Mouse (Mus musculus) heart, embryonic 15.5 days (tissue): ENCODE results near the gene Armc9. TPM values are rescaled to one million over a fixed set of nuclear protein-coding genes. Genes with fewer than 3 reads are reported as not detected.

Experiments used
- ATAC-seq: fragments of 200-750 bp; cut with Nextera tagmentation; replicated peaks from 2 replicates; pipeline ENCODE4 v1.8.0; 2017; ENCODE audit warnings: low read depth, moderate TSS enrichment; ENCODE audit not compliant: insufficient number of reproducible peaks, insufficient read depth, low FRiP score
- H3K27ac ChIP-seq: fragments of 300-500 bp; sonication (generic); 2 replicates; pipeline ENCODE4 v1.5.1; 2015; ENCODE audit warnings: mild to moderate bottlenecking, inconsistent platforms
- H3K27me3 ChIP-seq: fragments of 300-500 bp; sonication (generic); 2 replicates; pipeline ENCODE4 v1.6.1; 2015; ENCODE audit warnings: inconsistent platforms
- H3K36me3 ChIP-seq: fragments of 300-500 bp; sonication (generic); 2 replicates; pipeline ENCODE4 v1.6.1; 2015; ENCODE audit warnings: mild to moderate bottlenecking, inconsistent platforms
- H3K4me1 ChIP-seq: fragments of 300-500 bp; sonication (generic); replicated peaks from 2 replicates; pipeline ENCODE4 v1.6.1; 2015; ENCODE audit warnings: inconsistent platforms
- H3K4me2 ChIP-seq: fragments of 300-500 bp; sonication (generic); 2 replicates; pipeline ENCODE4 v1.6.1; 2015; ENCODE audit warnings: inconsistent platforms, mild to moderate bottlenecking, moderate library complexity
- H3K4me3 ChIP-seq: fragments of 300-500 bp; sonication (generic); 2 replicates; pipeline ENCODE4 v1.5.1; 2015; ENCODE audit warnings: mild to moderate bottlenecking, inconsistent platforms
- H3K9ac ChIP-seq: fragments of 300-500 bp; sonication (generic); 2 replicates; pipeline ENCODE4 v1.6.1; 2015; ENCODE audit warnings: mild to moderate bottlenecking, inconsistent platforms
- H3K9me3 ChIP-seq: fragments of 300-500 bp; sonication (generic); replicated peaks from 2 replicates; pipeline ENCODE4 v1.6.1; 2016; ENCODE audit warnings: inconsistent platforms
- WGBS: fragments of 180-500 bp; shearing (Covaris S2); methylation state at CpG from one replicate; pipeline ENCODE4 v1.1.7; 2015; ENCODE audit warnings: mixed read lengths; 5-methylcytosine and 5-hydroxymethylcytosine counted together
- polyA plus RNA-seq: library from polyadenylated mRNA; unstranded; fragments of >200 nt; fragmentation: Nextera tagmentation; extraction: Ambion mirVana; gene quantifications from 2 replicates; pipeline ENCODE4 v1.2.1, GENCODE M21; 2015

Gene Armc9
- polyA plus RNA-seq, result 9.1 and 15.0 TPM in 2 replicates

- Histone ChIP-seq H3K9ac (peak within 1 kb of the TSS; percentile 78), H3K36me3 (no peaks in the 10 kb centered on the region), H3K4me3 (peak within 1 kb of the TSS; percentile 97), H3K27ac (peak within 1 kb of the TSS; percentile 85), H3K27me3 (no peaks in the 10 kb centered on the region), H3K4me2 (peak within 1 kb of the TSS; percentile 93), H3K4me1 (peaks cover 14% of the 10 kb centered on the region), H3K9me3 (no peaks in the 10 kb centered on the region)
- ATAC-seq, result peak; percentile 100
- 4% methylated on average over 40 of the region's 40 CpGs for WGBS
These were observed at the start of gene Armc9 for GRCm38 (mm10) chr1:86154133-86154823. Armc9 (plus strand) TSS chr1:86154780.

GRCm38 (mm10) chr1:86105054-86105453, 49.5 kb upstream of the Armc9 start:
- H3K4me2 ChIP-seq, result no peak overlapping the region
- no peak overlapping the region for H3K9ac ChIP-seq
- no peaks in the 10 kb centered on the region for H3K9me3 ChIP-seq
- no peaks in the 10 kb centered on the region for H3K4me1 ChIP-seq
- H3K36me3 ChIP-seq, result peaks cover 1% of the 10 kb centered on the region
- WGBS, result 100% methylated on average over 1 of the region's 1 CpGs
- H3K27ac ChIP-seq, result no peak overlapping the region
- no peak for ATAC-seq
- H3K27me3 ChIP-seq, result no peaks in the 10 kb centered on the region
- H3K4me3 ChIP-seq, result no peak overlapping the region

GRCm38 (mm10) chr1:86111779-86112178, 42.8 kb upstream of the Armc9 start, which contains the start of gene Htr2b:
Htr2b (minus strand) TSS chr1:86111970.
- Histone ChIP-seq H3K9me3 (no peaks in the 10 kb centered on the region), H3K4me1 (no peaks in the 10 kb centered on the region), H3K4me2 (no peak within 1 kb of the TSS), H3K9ac (no peak within 1 kb of the TSS), H3K27me3 (no peaks in the 10 kb centered on the region), H3K27ac (no peak within 1 kb of the TSS), H3K4me3 (no peak within 1 kb of the TSS), H3K36me3 (peaks cover 4% of the 10 kb centered on the region; the same call in 1 of the 2 replicates)
- ATAC-seq, result no peak
- 57% methylated on average over 6 of the region's 6 CpGs for WGBS

GRCm38 (mm10) chr1:86114141-86114540, 40.4 kb upstream of the Armc9 start:
- no peak overlapping the region for H3K4me2 ChIP-seq
- H3K9ac ChIP-seq, result no peak overlapping the region
- H3K9me3 ChIP-seq, result no peaks in the 10 kb centered on the region
- H3K4me3 ChIP-seq, result no peak overlapping the region
- ATAC-seq, result no peak
- no peaks in the 10 kb centered on the region for H3K27me3 ChIP-seq
- peaks cover 21% of the 10 kb centered on the region for H3K36me3 ChIP-seq
- H3K27ac ChIP-seq, result no peak overlapping the region
- WGBS, result 83% methylated on average over 3 of the region's 3 CpGs
- H3K4me1 ChIP-seq, result no peaks in the 10 kb centered on the region

- Histone ChIP-seq H3K4me2 (no peak overlapping the region), H3K36me3 (peaks cover 50% of the 10 kb centered on the region), H3K4me1 (no peaks in the 10 kb centered on the region), H3K4me3 (no peak overlapping the region), H3K27me3 (no peaks in the 10 kb centered on the region), H3K27ac (no peak overlapping the region), H3K9ac (no peak overlapping the region), H3K9me3 (no peaks in the 10 kb centered on the region)
- WGBS, result 83% methylated on average over 4 of the region's 4 CpGs
- no peak for ATAC-seq
These were observed 35.0 kb upstream of the Armc9 start for GRCm38 (mm10) chr1:86119549-86119948.

- Histone ChIP-seq H3K9me3 (no peaks in the 10 kb centered on the region), H3K4me1 (no peaks in the 10 kb centered on the region), H3K27me3 (no peaks in the 10 kb centered on the region), H3K9ac (no peak overlapping the region), H3K27ac (no peak overlapping the region), H3K4me2 (no peak overlapping the region), H3K36me3 (peaks cover 69% of the 10 kb centered on the region), H3K4me3 (no peak overlapping the region)
- 94% methylated on average over 2 of the region's 2 CpGs for WGBS
- no peak for ATAC-seq
These were observed 28.5 kb upstream of the Armc9 start for GRCm38 (mm10) chr1:86126036-86126435.

GRCm38 (mm10) chr1:86133337-86133736, 21.2 kb upstream of the Armc9 start, which contains the start of gene Gm21972:
Gm21972 (plus strand) TSS chr1:86133637.
- 91% methylated on average over 4 of the region's 4 CpGs for WGBS
- Histone ChIP-seq H3K27me3 (no peaks in the 10 kb centered on the region), H3K9ac (no peak within 1 kb of the TSS), H3K4me2 (no peak within 1 kb of the TSS), H3K9me3 (no peaks in the 10 kb centered on the region), H3K27ac (no peak within 1 kb of the TSS), H3K4me3 (no peak within 1 kb of the TSS), H3K36me3 (peaks cover 70% of the 10 kb centered on the region), H3K4me1 (no peaks in the 10 kb centered on the region)
- ATAC-seq, result no peak

- no peak for ATAC-seq
- Histone ChIP-seq H3K4me1 (no peaks in the 10 kb centered on the region), H3K4me2 (no peak overlapping the region), H3K36me3 (peaks cover 66% of the 10 kb centered on the region), H3K9me3 (no peaks in the 10 kb centered on the region), H3K27me3 (no peaks in the 10 kb centered on the region), H3K9ac (no peak overlapping the region), H3K27ac (no peak overlapping the region), H3K4me3 (no peak overlapping the region)
- 91% methylated on average over 6 of the region's 6 CpGs for WGBS
These were observed 19.3 kb upstream of the Armc9 start for GRCm38 (mm10) chr1:86135315-86135714.

- Histone ChIP-seq H3K27me3 (no peaks in the 10 kb centered on the region), H3K9me3 (no peaks in the 10 kb centered on the region), H3K36me3 (peaks cover 27% of the 10 kb centered on the region), H3K9ac (no peak overlapping the region), H3K4me1 (no peaks in the 10 kb centered on the region), H3K27ac (no peak overlapping the region), H3K4me3 (no peak overlapping the region), H3K4me2 (no peak overlapping the region)
- no peak for ATAC-seq
- 73% methylated on average over 3 of the region's 3 CpGs for WGBS
These were observed 13.5 kb upstream of the Armc9 start for GRCm38 (mm10) chr1:86141081-86141480.

GRCm38 (mm10) chr1:86143165-86143564, 11.4 kb upstream of the Armc9 start:
- no peaks in the 10 kb centered on the region for H3K27me3 ChIP-seq
- no peaks in the 10 kb centered on the region for H3K4me1 ChIP-seq
- H3K36me3 ChIP-seq, result peaks cover 10% of the 10 kb centered on the region
- 75% methylated on average over 4 of the region's 4 CpGs for WGBS
- no peak overlapping the region for H3K4me3 ChIP-seq
- no peaks in the 10 kb centered on the region for H3K9me3 ChIP-seq
- peak; percentile 58 for ATAC-seq
- H3K27ac ChIP-seq, result peak overlapping the region; percentile 50
- H3K9ac ChIP-seq, result no peak overlapping the region
- H3K4me2 ChIP-seq, result no peak overlapping the region

GRCm38 (mm10) chr1:86144001-86144944, 10.3 kb upstream of the Armc9 start:
- H3K36me3 ChIP-seq, result peaks cover 1% of the 10 kb centered on the region
- H3K9me3 ChIP-seq, result no peaks in the 10 kb centered on the region
- ATAC-seq, result no peak
- H3K9ac ChIP-seq, result no peak overlapping the region
- peak overlapping the region; percentile 50 for H3K27ac ChIP-seq
- 74% methylated on average over 21 of the region's 21 CpGs for WGBS
- no peak overlapping the region for H3K4me2 ChIP-seq
- H3K4me1 ChIP-seq, result no peaks in the 10 kb centered on the region
- H3K4me3 ChIP-seq, result no peak overlapping the region
- no peaks in the 10 kb centered on the region for H3K27me3 ChIP-seq
